Mouse (Mus musculus) embryonic facial prominence, embryonic 14.5 days (tissue): Measurements from ENCODE around the gene Rgs14. TPM values are rescaled to one million over a fixed set of nuclear protein-coding genes. Genes with fewer than 3 reads are reported as not detected.

Experiments
- ATAC-seq: fragments of 200-750 bp; cut with Nextera tagmentation; 2 replicates; pipeline ENCODE4 v1.8.0; 2017; ENCODE audit warnings: low read depth, moderate number of reproducible peaks, moderate TSS enrichment
- DNase-seq: peaks from one replicate; pipeline ENCODE4 v3.0.0-alpha.2; 2015; ENCODE audit warnings: low spot score
- H3K27ac ChIP-seq: fragments of 300-500 bp; sonication (generic); replicated peaks from 2 replicates; pipeline ENCODE4 v1.5.1; 2014; ENCODE audit warnings: low read depth, mild to moderate bottlenecking, low read length, moderate library complexity
- H3K27me3 ChIP-seq: fragments of 300-500 bp; sonication (generic); replicated peaks from 2 replicates; pipeline ENCODE4 v1.6.1; 2014; ENCODE audit warnings: low read length; ENCODE audit not compliant: control insufficient read depth, insufficient read depth
- H3K36me3 ChIP-seq: fragments of 300-500 bp; sonication (generic); 2 replicates; pipeline ENCODE4 v1.6.1; 2014; ENCODE audit warnings: low read length, mixed read lengths; ENCODE audit not compliant: control insufficient read depth, insufficient read depth
- H3K4me1 ChIP-seq: fragments of 300-500 bp; sonication (generic); 2 replicates; pipeline ENCODE4 v1.6.1; 2014; ENCODE audit warnings: antibody characterized with exemption, low read length; ENCODE audit not compliant: control insufficient read depth, insufficient read depth
- H3K4me2 ChIP-seq: fragments of 300-500 bp; sonication (generic); 2 replicates; pipeline ENCODE4 v1.6.1; 2014; ENCODE audit warnings: low read depth, mild to moderate bottlenecking, low read length, moderate library complexity, mixed read lengths
- H3K4me3 ChIP-seq: fragments of 300-500 bp; sonication (generic); 2 replicates; pipeline ENCODE4 v1.5.1; 2014; ENCODE audit warnings: low read depth, mild to moderate bottlenecking, low read length
- H3K9ac ChIP-seq: fragments of 300-500 bp; sonication (generic); 2 replicates; pipeline ENCODE4 v1.6.1; 2014; ENCODE audit warnings: low read depth, mild to moderate bottlenecking, low read length, moderate library complexity, mixed read lengths
- H3K9me3 ChIP-seq: fragments of 300-500 bp; sonication (generic); 2 replicates; pipeline ENCODE4 v1.6.1; 2016; ENCODE audit warnings: low read length; ENCODE audit not compliant: control insufficient read depth
- WGBS: fragments of 180-500 bp; shearing (Covaris S2); extraction: QIAGEN DNeasy Blood & Tissue Kit; methylation state at CpG from one replicate; pipeline ENCODE4 v1.1.7; 2014; 5-methylcytosine and 5-hydroxymethylcytosine counted together
- polyA plus RNA-seq: library from polyadenylated mRNA; unstranded; fragments of >200 nt; fragmentation: Nextera tagmentation; extraction: Ambion mirVana; gene quantifications from 2 replicates; pipeline ENCODE4 v1.2.1, GENCODE M21; 2014

Rgs14 gene
- polyA plus RNA-seq, 1 experiment from 2014 or later, result 1.3 TPM

GRCm38 (mm10) chr13:55338131-55339054, 31.1 kb upstream of the Rgs14 start:
- Histone ChIP-seq H3K4me1 (no peaks in the 10 kb centered on the region), H3K36me3 (no peaks in the 10 kb centered on the region), H3K9me3 (no peaks in the 10 kb centered on the region), H3K9ac (no peak overlapping the region), H3K4me3 (no peak overlapping the region), H3K27ac (no peak overlapping the region), H3K27me3 (no peaks in the 10 kb centered on the region), H3K4me2 (no peak overlapping the region)
- 71% methylated on average over 12 of the region's 12 CpGs for whole genome bisulfite sequencing
- DNase-seq, result no peak
- no peak for ATAC-seq

- H3K9ac ChIP-seq, result no peak overlapping the region
- H3K27ac ChIP-seq, result no peak overlapping the region
- WGBS, result 29% methylated on average over 2 of the region's 2 CpGs
- H3K36me3 ChIP-seq, result peaks cover 8% of the 10 kb centered on the region; the same call in 1 of the 2 replicates
- H3K4me2 ChIP-seq, result no peak overlapping the region
- no peak for ATAC-seq
- H3K27me3 ChIP-seq, result no peaks in the 10 kb centered on the region
- no peaks in the 10 kb centered on the region for H3K4me1 ChIP-seq
- no peak for DNase-seq
- H3K9me3 ChIP-seq, result no peaks in the 10 kb centered on the region
- H3K4me3 ChIP-seq, result no peak overlapping the region
Measured at GRCm38 (mm10) chr13:55339259-55339658, 30.3 kb upstream of the Rgs14 start.

GRCm38 (mm10) chr13:55342469-55342868, 27.1 kb upstream of the Rgs14 start:
- Histone ChIP-seq H3K9ac (no peak overlapping the region), H3K27me3 (no peaks in the 10 kb centered on the region), H3K4me2 (no peak overlapping the region), H3K9me3 (no peaks in the 10 kb centered on the region), H3K4me3 (no peak overlapping the region), H3K27ac (no peak overlapping the region), H3K4me1 (no peaks in the 10 kb centered on the region), H3K36me3 (peaks cover 39% of the 10 kb centered on the region)
- whole genome bisulfite sequencing, result 40% methylated on average over 11 of the region's 11 CpGs
- DNase-seq (no peak), ATAC-seq (no peak)

GRCm38 (mm10) chr13:55344286-55344685, 25.2 kb upstream of the Rgs14 start:
- Histone ChIP-seq H3K36me3 (peaks cover 57% of the 10 kb centered on the region), H3K9me3 (no peaks in the 10 kb centered on the region), H3K4me1 (no peaks in the 10 kb centered on the region), H3K4me2 (no peak overlapping the region), H3K27me3 (no peaks in the 10 kb centered on the region), H3K27ac (no peak overlapping the region), H3K9ac (no peak overlapping the region), H3K4me3 (no peak overlapping the region)
- WGBS, result 90% methylated on average over 7 of the region's 7 CpGs
- DNase-seq (no peak), ATAC-seq (no peak)

- Histone ChIP-seq H3K27me3 (no peaks in the 10 kb centered on the region), H3K4me1 (no peaks in the 10 kb centered on the region), H3K9ac (no peak overlapping the region), H3K27ac (no peak overlapping the region), H3K4me3 (no peak overlapping the region), H3K36me3 (peaks cover 80% of the 10 kb centered on the region), H3K4me2 (no peak overlapping the region), H3K9me3 (no peaks in the 10 kb centered on the region)
- no peak for DNase-seq
- ATAC-seq, result no peak
- WGBS, result 87% methylated on average over 11 of the region's 11 CpGs
Measured at GRCm38 (mm10) chr13:55346745-55347144, 22.8 kb upstream of the Rgs14 start.

- DNase-seq (no peak), ATAC-seq (no peak)
- Histone ChIP-seq H3K9ac (peak overlapping the region; percentile 92), H3K4me1 (peaks cover 14% of the 10 kb centered on the region), H3K27ac (no peak overlapping the region), H3K9me3 (no peaks in the 10 kb centered on the region), H3K36me3 (peaks cover 45% of the 10 kb centered on the region), H3K27me3 (no peaks in the 10 kb centered on the region), H3K4me2 (peak overlapping the region; percentile 89), H3K4me3 (peak overlapping the region; percentile 87)
Measured at GRCm38 (mm10) chr13:55361145-55361544, 8.4 kb upstream of the Rgs14 start.

GRCm38 (mm10) chr13:55361974-55362452, 7.5 kb upstream of the Rgs14 start:
- 1% methylated on average over 32 of the region's 32 CpGs for WGBS

GRCm38 (mm10) chr13:55362453-55363060, 7.0 kb upstream of the Rgs14 start, which contains the start of gene Lman2:
Lman2 (minus strand) TSS chr13:55362783.
- Histone ChIP-seq H3K4me1 (peaks cover 14% of the 10 kb centered on the region), H3K9ac (peak within 1 kb of the TSS; percentile 92), H3K27ac (peak within 1 kb of the TSS; percentile 88), H3K4me2 (peak within 1 kb of the TSS; percentile 89), H3K27me3 (no peaks in the 10 kb centered on the region), H3K9me3 (no peaks in the 10 kb centered on the region), H3K36me3 (peaks cover 33% of the 10 kb centered on the region), H3K4me3 (peak within 1 kb of the TSS; percentile 87)
- WGBS, result 1% methylated on average over 31 of the region's 35 CpGs
- DNase-seq, result peak; percentile 100
- peak; percentile 99 for ATAC-seq

More at GRCm38 (mm10) chr13:55361974-55362452, 7.5 kb upstream of the Rgs14 start:
- peak overlapping the region; percentile 87 for H3K4me3 ChIP-seq
- peak overlapping the region; percentile 88 for H3K27ac ChIP-seq
- no peaks in the 10 kb centered on the region for H3K27me3 ChIP-seq
- peaks cover 14% of the 10 kb centered on the region for H3K4me1 ChIP-seq
- peak overlapping the region; percentile 92 for H3K9ac ChIP-seq
- no peak for DNase-seq
- peak; percentile 8; the same call in 1 of the 2 replicates for ATAC-seq
- H3K4me2 ChIP-seq, result peak overlapping the region; percentile 89
- H3K9me3 ChIP-seq, result no peaks in the 10 kb centered on the region
- peaks cover 39% of the 10 kb centered on the region for H3K36me3 ChIP-seq
